Mouse (Mus musculus): ENCODE measurements around the gene Rnf130.

Gene Rnf130

GRCm38 (mm10) chr11:50131801-50132201 is 106.7 kb downstream of the Rnf130 start:
- in situ Hi-C loops (cut with MboI; ENCODE audit: low sequenced_read_pairs) = no loop called here

GRCm38 (mm10) chr11:50132265-50132664 is 107.1 kb downstream of the Rnf130 start:
- in situ Hi-C loops (cut with MboI; ENCODE audit: low sequenced_read_pairs) = no loop called here

GRCm38 (mm10) chr11:50134136-50134859 is 109.2 kb downstream of the Rnf130 start:
- in situ Hi-C loops (cut with MboI; ENCODE audit: low sequenced_read_pairs) = no loop called here

- in situ Hi-C loops (cut with MboI; ENCODE audit: low sequenced_read_pairs) = no loop called here
These were observed 113.2 kb downstream of the Rnf130 start for GRCm38 (mm10) chr11:50138206-50138822.

- in situ Hi-C loops (cut with MboI; ENCODE audit: low sequenced_read_pairs) = no loop called here
These were observed 114.4 kb downstream of the Rnf130 start for GRCm38 (mm10) chr11:50139571-50139970.

GRCm38 (mm10) chr11:50145529-50145928 is 120.4 kb downstream of the Rnf130 start:
- in situ Hi-C loops (cut with MboI; ENCODE audit: low sequenced_read_pairs) = no loop called here

GRCm38 (mm10) chr11:50146121-50146520 is 121.0 kb downstream of the Rnf130 start:
- in situ Hi-C loops (cut with MboI; ENCODE audit: low sequenced_read_pairs) = no loop called here

- in situ Hi-C loops (cut with MboI; ENCODE audit: low sequenced_read_pairs) = no loop called here
These were observed 122.3 kb downstream of the Rnf130 start for GRCm38 (mm10) chr11:50147267-50147957.

- in situ Hi-C loops (cut with MboI; ENCODE audit: low sequenced_read_pairs) = no loop called here
These were observed 122.9 kb downstream of the Rnf130 start for GRCm38 (mm10) chr11:50147958-50148476.

GRCm38 (mm10) chr11:50149200-50149599 is 124.1 kb downstream of the Rnf130 start:
- in situ Hi-C loops (cut with MboI; ENCODE audit: low sequenced_read_pairs) = no loop called here

- in situ Hi-C loops (cut with MboI; ENCODE audit: low sequenced_read_pairs) = no loop called here
These were observed 124.5 kb downstream of the Rnf130 start for GRCm38 (mm10) chr11:50149603-50150150.

GRCm38 (mm10) chr11:50151374-50151773 is 126.2 kb downstream of the Rnf130 start:
- in situ Hi-C loops (cut with MboI; ENCODE audit: low sequenced_read_pairs) = no loop called here

GRCm38 (mm10) chr11:50154166-50154565 is 129.0 kb downstream of the Rnf130 start:
- in situ Hi-C loops (cut with MboI; ENCODE audit: low sequenced_read_pairs) = no loop called here
